Mouse (Mus musculus): ENCODE results near the gene Baiap2. TPM values are rescaled to one million over a fixed set of nuclear protein-coding genes. Genes with fewer than 3 reads are reported as not detected.

Baiap2 gene
- total and polyA plus RNA-seq, 2 experiments from 2014 or later: 18.0 to 32.7 TPM

- Histone ChIP-seq H3K4me2 (ENCODE audit: low read depth, low read length, poor library complexity, severe bottlenecking) (no peak overlapping the region), H3K36me3 (ENCODE audit: insufficient read depth, low read length) (peaks cover 4% of the 10 kb centered on the region; the same call in 1 of the 2 replicates), H3K9me3 (ENCODE audit: low read length) (no peaks in the 10 kb centered on the region), H3K27ac (ENCODE audit: low read depth, low read length) (no peak overlapping the region), H3K4me3 (ENCODE audit: low read depth, low read length) (no peak overlapping the region), H3K27me3 (ENCODE audit: insufficient read depth, low read length) (no peaks in the 10 kb centered on the region), H3K9ac (replicated peaks; ENCODE audit: low read length, poor library complexity, severe bottlenecking) (no peak overlapping the region), H3K4me1 (ENCODE audit: insufficient read depth, low read length) (0 out of 2 replicates have a peak, but pooled peaks cover 4% of the 10 kb centered on the region)
- DNase-seq (ENCODE audit: low spot score) (peak; percentile 40), ATAC-seq (ENCODE audit: low FRiP score) (no peak)
- 49% methylated on average over 5 of the region's 5 CpGs for WGBS
- TF ChIP-seq CTCF (IDR thresholded peaks at IDR 0.05): no peak
These were observed 10.1 kb downstream of the Baiap2 start for GRCm38 (mm10) chr11:119952429-119953224.

DNA sequence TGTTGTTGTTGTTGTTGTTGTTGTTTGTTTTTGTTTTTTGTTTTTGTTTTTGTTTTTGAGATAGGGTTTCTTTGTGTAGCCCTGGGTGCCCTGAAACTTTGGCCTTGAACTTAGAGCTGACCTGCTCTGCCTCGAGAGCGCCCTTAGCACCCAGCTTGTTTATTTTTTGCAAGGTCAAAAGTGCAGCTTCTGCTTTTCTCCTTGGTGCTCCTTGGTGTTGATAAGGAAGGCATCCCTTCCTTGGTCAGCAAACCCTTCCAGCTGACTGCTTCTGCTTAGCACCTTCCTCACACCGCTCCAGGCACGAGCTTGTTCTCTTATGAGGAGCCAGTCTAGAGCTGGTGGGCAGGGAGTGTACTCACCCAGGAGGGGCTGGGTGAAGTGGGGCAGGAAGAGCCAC is 11.7 kb downstream of the Baiap2 start:
- ATAC-seq (ENCODE audit: low FRiP score): no peak
- no peaks in the 10 kb centered on the region for H3K27me3 ChIP-seq (ENCODE audit: insufficient read depth, low read length)

DNA sequence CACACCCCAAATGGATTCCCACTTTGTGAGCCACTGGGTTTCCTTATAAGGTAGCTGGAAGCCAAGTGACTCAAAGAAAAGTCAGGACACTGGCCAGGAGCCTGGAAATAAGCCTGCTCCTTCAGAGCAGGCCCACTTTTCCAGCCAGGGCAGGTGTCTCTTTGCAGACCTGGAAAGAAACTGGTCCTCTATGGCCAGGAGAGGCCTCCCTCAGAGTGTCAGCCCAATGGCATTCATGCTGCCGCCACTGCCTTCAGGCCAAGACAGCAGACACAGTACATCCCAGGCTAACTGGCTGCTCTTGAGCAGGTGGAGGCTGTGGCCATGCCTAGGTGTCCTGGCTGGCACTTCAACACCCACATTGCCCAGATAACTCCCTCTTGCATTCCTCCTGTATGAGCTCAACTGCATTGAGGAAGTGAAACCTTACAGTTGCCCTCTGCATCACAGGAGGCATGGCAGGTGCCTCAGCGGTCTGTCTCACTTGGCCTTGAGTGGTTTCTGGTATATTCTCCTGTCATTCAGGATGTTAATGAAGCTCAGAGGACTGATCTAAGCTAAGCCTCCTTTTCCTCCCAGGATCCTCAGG is 12.3 kb downstream of the Baiap2 start:
- DNase-seq (ENCODE audit: low spot score) (no peak), ATAC-seq (ENCODE audit: low FRiP score) (no peak)
- H3K4me1 ChIP-seq (ENCODE audit: insufficient read depth, low read length): 0 out of 2 replicates have a peak, but pooled peaks cover 4% of the 10 kb centered on the region
- no peaks in the 10 kb centered on the region for H3K27me3 ChIP-seq (ENCODE audit: insufficient read depth, low read length)
- H3K27ac ChIP-seq (ENCODE audit: low read depth, low read length): no peak overlapping the region
- no peak for TF ChIP-seq CTCF (IDR thresholded peaks at IDR 0.05)
- H3K9ac ChIP-seq (replicated peaks; ENCODE audit: low read length, poor library complexity, severe bottlenecking): no peak overlapping the region
- H3K4me3 ChIP-seq (ENCODE audit: low read depth, low read length): no peak overlapping the region
- H3K4me2 ChIP-seq (ENCODE audit: low read depth, low read length, poor library complexity, severe bottlenecking): no peak overlapping the region
- WGBS: 78% methylated on average over 2 of the region's 2 CpGs
- H3K36me3 ChIP-seq (ENCODE audit: insufficient read depth, low read length): peaks cover 4% of the 10 kb centered on the region; the same call in 1 of the 2 replicates
- H3K9me3 ChIP-seq (ENCODE audit: low read length): no peaks in the 10 kb centered on the region

More for the DNA sequence above, 11.7 kb downstream of the Baiap2 start:
- Histone ChIP-seq H3K9ac (replicated peaks; ENCODE audit: low read length, poor library complexity, severe bottlenecking) (no peak overlapping the region), H3K27ac (ENCODE audit: low read depth, low read length) (no peak overlapping the region), H3K36me3 (ENCODE audit: insufficient read depth, low read length) (peaks cover 4% of the 10 kb centered on the region; the same call in 1 of the 2 replicates), H3K4me1 (ENCODE audit: insufficient read depth, low read length) (0 out of 2 replicates have a peak, but pooled peaks cover 4% of the 10 kb centered on the region), H3K9me3 (ENCODE audit: low read length) (no peaks in the 10 kb centered on the region), H3K4me2 (ENCODE audit: low read depth, low read length, poor library complexity, severe bottlenecking) (no peak overlapping the region), H3K4me3 (ENCODE audit: low read depth, low read length) (no peak overlapping the region)
- no peak for DNase-seq (ENCODE audit: low spot score)
- no peak for TF ChIP-seq CTCF (IDR thresholded peaks at IDR 0.05)
- WGBS: 82% methylated on average over 4 of the region's 4 CpGs

GRCm38 (mm10) chr11:119955432-119955831 is 12.9 kb downstream of the Baiap2 start:
- Histone ChIP-seq H3K4me2 (ENCODE audit: low read depth, low read length, poor library complexity, severe bottlenecking) (no peak overlapping the region), H3K4me3 (ENCODE audit: low read depth, low read length) (no peak overlapping the region), H3K9ac (replicated peaks; ENCODE audit: low read length, poor library complexity, severe bottlenecking) (no peak overlapping the region), H3K27ac (ENCODE audit: low read depth, low read length) (no peak overlapping the region), H3K36me3 (ENCODE audit: insufficient read depth, low read length) (peaks cover 8% of the 10 kb centered on the region; the same call in 1 of the 2 replicates), H3K27me3 (ENCODE audit: insufficient read depth, low read length) (no peaks in the 10 kb centered on the region), H3K9me3 (ENCODE audit: low read length) (no peaks in the 10 kb centered on the region), H3K4me1 (ENCODE audit: insufficient read depth, low read length) (0 out of 2 replicates have a peak, but pooled peaks cover 4% of the 10 kb centered on the region)
- 72% methylated on average over 3 of the region's 3 CpGs for WGBS
- DNase-seq (ENCODE audit: low spot score) (no peak), ATAC-seq (ENCODE audit: low FRiP score) (no peak)
- no peak for TF ChIP-seq CTCF (IDR thresholded peaks at IDR 0.05)

- ATAC-seq (ENCODE audit: low FRiP score): no peak
- Histone ChIP-seq H3K4me1 (ENCODE audit: insufficient read depth, low read length) (0 out of 2 replicates have a peak, but pooled peaks cover 4% of the 10 kb centered on the region), H3K36me3 (ENCODE audit: insufficient read depth, low read length) (peaks cover 8% of the 10 kb centered on the region; the same call in 1 of the 2 replicates), H3K27ac (ENCODE audit: low read depth, low read length) (no peak overlapping the region), H3K9me3 (ENCODE audit: low read length) (no peaks in the 10 kb centered on the region), H3K27me3 (ENCODE audit: insufficient read depth, low read length) (no peaks in the 10 kb centered on the region), H3K9ac (replicated peaks; ENCODE audit: low read length, poor library complexity, severe bottlenecking) (no peak overlapping the region), H3K4me3 (ENCODE audit: low read depth, low read length) (no peak overlapping the region), H3K4me2 (ENCODE audit: low read depth, low read length, poor library complexity, severe bottlenecking) (no peak overlapping the region)
- no peak for DNase-seq (ENCODE audit: low spot score)
- 82% methylated on average over 13 of the region's 13 CpGs for WGBS
- no peak for TF ChIP-seq CTCF (IDR thresholded peaks at IDR 0.05)
These were observed 14.0 kb downstream of the Baiap2 start for GRCm38 (mm10) chr11:119956590-119956989.

DNA sequence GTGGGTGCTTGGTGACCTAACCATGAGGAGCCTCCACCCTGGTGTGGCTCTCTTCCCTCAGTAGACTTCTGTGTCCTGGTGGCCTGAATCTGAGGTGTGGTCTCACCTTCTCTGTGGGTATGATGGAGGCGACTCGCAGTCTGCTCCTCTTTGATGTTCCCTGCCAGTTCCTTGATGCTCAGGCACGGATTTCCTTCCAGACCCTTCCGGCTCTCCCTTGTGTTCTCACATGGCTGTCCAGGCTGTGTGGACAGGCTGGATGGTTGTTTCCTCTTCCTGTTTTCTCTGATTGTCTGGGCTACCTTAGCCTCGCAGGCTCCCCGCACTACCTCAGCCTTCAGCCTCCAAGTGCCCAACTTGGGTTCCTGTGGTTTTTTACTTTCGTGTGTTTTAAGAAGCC is 16.3 kb downstream of the Baiap2 start:
- no peak for DNase-seq (ENCODE audit: low spot score)
- H3K27me3 ChIP-seq (ENCODE audit: insufficient read depth, low read length): no peaks in the 10 kb centered on the region
- WGBS: 85% methylated on average over 7 of the region's 7 CpGs
- no peak for TF ChIP-seq CTCF (IDR thresholded peaks at IDR 0.05)
- H3K4me1 ChIP-seq (ENCODE audit: insufficient read depth, low read length): no peaks in the 10 kb centered on the region
- H3K4me3 ChIP-seq (ENCODE audit: low read depth, low read length): no peak overlapping the region
- H3K27ac ChIP-seq (ENCODE audit: low read depth, low read length): no peak overlapping the region
- no peak for ATAC-seq (ENCODE audit: low FRiP score)
- peaks cover 8% of the 10 kb centered on the region; the same call in 1 of the 2 replicates for H3K36me3 ChIP-seq (ENCODE audit: insufficient read depth, low read length)
- no peak overlapping the region for H3K4me2 ChIP-seq (ENCODE audit: low read depth, low read length, poor library complexity, severe bottlenecking)
- H3K9me3 ChIP-seq (ENCODE audit: low read length): no peaks in the 10 kb centered on the region
- H3K9ac ChIP-seq (replicated peaks; ENCODE audit: low read length, poor library complexity, severe bottlenecking): no peak overlapping the region

Measured in midbrain, postnatal 0 days (tissue).